Mouse (Mus musculus) liver, embryonic 12.5 days (tissue): ENCODE measurements around the gene Pfn4. TPM values are rescaled to one million over a fixed set of nuclear protein-coding genes. Genes with fewer than 3 reads are reported as not detected.
"Not testable (repeated sequence)": the region's sequence is repeated elsewhere in the genome, so short reads cannot be mapped to it uniquely, and the experiment has no call there.

Experiments used
- ATAC-seq: fragments of 200-750 bp; cut with Nextera tagmentation; 2 replicates; pipeline ENCODE4 v1.8.0; 2017; ENCODE audit warnings: moderate number of reproducible peaks, mild to moderate bottlenecking, moderate library complexity
- H3K27ac ChIP-seq: fragments of 300-500 bp; sonication (generic); 2 replicates; pipeline ENCODE4 v1.5.1; 2016; ENCODE audit warnings: mild to moderate bottlenecking
- H3K27me3 ChIP-seq: fragments of 300-500 bp; sonication (generic); replicated peaks from 2 replicates; pipeline ENCODE4 v1.6.1; 2016; ENCODE audit warnings: mild to moderate bottlenecking, moderate library complexity
- H3K36me3 ChIP-seq: fragments of 300-500 bp; sonication (generic); 2 replicates; pipeline ENCODE4 v1.6.1; 2016; ENCODE audit warnings: mild to moderate bottlenecking, moderate library complexity
- H3K4me1 ChIP-seq: fragments of 300-500 bp; sonication (generic); 2 replicates; pipeline ENCODE4 v1.6.1; 2016
- H3K4me2 ChIP-seq: fragments of 300-500 bp; sonication (generic); 2 replicates; pipeline ENCODE4 v1.6.1; 2016; ENCODE audit warnings: mild to moderate bottlenecking, moderate library complexity
- H3K4me3 ChIP-seq: fragments of 300-500 bp; sonication (generic); 2 replicates; pipeline ENCODE4 v1.5.1; 2016; ENCODE audit warnings: mild to moderate bottlenecking, moderate library complexity
- H3K9ac ChIP-seq: fragments of 300-500 bp; sonication (generic); 2 replicates; pipeline ENCODE4 v1.6.1; 2016; ENCODE audit warnings: mild to moderate bottlenecking, moderate library complexity
- H3K9me3 ChIP-seq: fragments of 300-500 bp; sonication (generic); replicated peaks from 2 replicates; pipeline ENCODE4 v1.6.1; 2016; ENCODE audit warnings: mild to moderate bottlenecking, moderate library complexity
- WGBS: fragments of 180-500 bp; shearing (Covaris S2); methylation state at CpG from one replicate; pipeline ENCODE4 v1.1.7; 2016; ENCODE audit not compliant: insufficient replicate concordance; 5-methylcytosine and 5-hydroxymethylcytosine counted together
- polyA plus RNA-seq: library from polyadenylated mRNA; unstranded; fragments of >200 nt; fragmentation: Nextera tagmentation; extraction: Ambion mirVana; gene quantifications from 2 replicates; pipeline ENCODE4 v1.2.1, GENCODE M21; 2016

Gene Pfn4
- polyA plus RNA-seq, 1 experiment from 2014 or later = 1.7 TPM

- H3K27me3 ChIP-seq, H3K4me1 ChIP-seq, H3K9me3 ChIP-seq, H3K36me3 ChIP-seq, H3K4me2 ChIP-seq, H3K27ac ChIP-seq, H3K4me3 ChIP-seq, H3K9ac ChIP-seq, ATAC-seq: not testable (repeated sequence)
- WGBS = 70% methylated on average over 6 of the region's 6 CpGs
Measured at GRCm38 (mm10) chr12:4797471-4797870, 28.6 kb downstream of the Pfn4 start.

- no peak for ATAC-seq
Measured at GRCm38 (mm10) chr12:4811036-4811435, 42.2 kb downstream of the Pfn4 start.

GRCm38 (mm10) chr12:4811705-4812104 lies 42.9 kb downstream of the Pfn4 start:
- no peak overlapping the region for H3K4me2 ChIP-seq
- no peaks in the 10 kb centered on the region for H3K36me3 ChIP-seq
- peaks cover 9% of the 10 kb centered on the region for H3K4me1 ChIP-seq
- 50% methylated on average over 3 of the region's 3 CpGs for WGBS
- no peaks in the 10 kb centered on the region for H3K27me3 ChIP-seq
- no peak overlapping the region for H3K27ac ChIP-seq
- H3K9ac ChIP-seq = no peak overlapping the region
- H3K4me3 ChIP-seq = no peak overlapping the region
- no peak for ATAC-seq
- H3K9me3 ChIP-seq = no peaks in the 10 kb centered on the region

More at GRCm38 (mm10) chr12:4811036-4811435, 42.2 kb downstream of the Pfn4 start:
- Histone ChIP-seq H3K36me3 (no peaks in the 10 kb centered on the region), H3K4me1 (peaks cover 3% of the 10 kb centered on the region; the same call in 1 of the 2 replicates), H3K27ac (no peak overlapping the region), H3K4me2 (no peak overlapping the region), H3K27me3 (no peaks in the 10 kb centered on the region), H3K9me3 (no peaks in the 10 kb centered on the region), H3K9ac (no peak overlapping the region), H3K4me3 (no peak overlapping the region)
- 63% methylated on average over 4 of the region's 4 CpGs for WGBS

- H3K9me3 ChIP-seq = no peaks in the 10 kb centered on the region
- peaks cover 20% of the 10 kb centered on the region for H3K4me1 ChIP-seq
- H3K27me3 ChIP-seq = no peaks in the 10 kb centered on the region
- no peak overlapping the region for H3K27ac ChIP-seq
- WGBS = 79% methylated on average over 4 of the region's 4 CpGs
- H3K4me3 ChIP-seq = no peak overlapping the region
- no peaks in the 10 kb centered on the region for H3K36me3 ChIP-seq
- no peak overlapping the region for H3K4me2 ChIP-seq
- no peak for ATAC-seq
- no peak overlapping the region for H3K9ac ChIP-seq
Measured at GRCm38 (mm10) chr12:4813636-4814035, 44.8 kb downstream of the Pfn4 start.

- Histone ChIP-seq H3K27me3 (no peaks in the 10 kb centered on the region), H3K27ac (peak overlapping the region; percentile 89), H3K36me3 (peaks cover 24% of the 10 kb centered on the region), H3K4me3 (peak overlapping the region; percentile 84), H3K9me3 (no peaks in the 10 kb centered on the region), H3K9ac (peak overlapping the region; percentile 79), H3K4me2 (peak overlapping the region; percentile 90), H3K4me1 (peaks cover 33% of the 10 kb centered on the region)
- peak; percentile 57 for ATAC-seq
- 8% methylated on average over 24 of the region's 24 CpGs for WGBS
Measured at GRCm38 (mm10) chr12:4816680-4817360, 48.0 kb downstream of the Pfn4 start.

GRCm38 (mm10) chr12:4817361-4818101 lies 48.7 kb downstream of the Pfn4 start, which contains the start of gene Sf3b6:
Gene Sf3b6, plus strand, starts transcription at chr12:4817544.
- peaks cover 33% of the 10 kb centered on the region for H3K4me1 ChIP-seq
- peak within 1 kb of the TSS; percentile 89 for H3K27ac ChIP-seq
- whole genome bisulfite sequencing = under 1% methylated on average over 49 of the region's 49 CpGs
- ATAC-seq = peak; percentile 97
- peaks cover 31% of the 10 kb centered on the region for H3K36me3 ChIP-seq
- no peaks in the 10 kb centered on the region for H3K27me3 ChIP-seq
- H3K4me2 ChIP-seq = peak within 1 kb of the TSS; percentile 90
- H3K4me3 ChIP-seq = peak within 1 kb of the TSS; percentile 84
- H3K9ac ChIP-seq = peak within 1 kb of the TSS; percentile 79
- no peaks in the 10 kb centered on the region for H3K9me3 ChIP-seq

GRCm38 (mm10) chr12:4827256-4827655 lies 58.4 kb downstream of the Pfn4 start:
- Histone ChIP-seq H3K9ac (no peak overlapping the region), H3K9me3 (no peaks in the 10 kb centered on the region), H3K4me1 (no peaks in the 10 kb centered on the region), H3K27me3 (no peaks in the 10 kb centered on the region), H3K4me3 (no peak overlapping the region), H3K27ac (no peak overlapping the region), H3K36me3 (peaks cover 81% of the 10 kb centered on the region), H3K4me2 (no peak overlapping the region)
- no peak for ATAC-seq
- WGBS = 79% methylated on average over 3 of the region's 3 CpGs

Other genes starting within 250 kb of the Pfn4 start
- gene Itsn2, start 176.4 kb upstream of the Pfn4 start, polyA plus RNA-seq = 34.3 and 35.4 TPM in 2 replicates
- gene Gm3625, start 176.1 kb upstream of the Pfn4 start, polyA plus RNA-seq = not detected in 2 replicates
- 0.20 TPM in 1 of 2 replicates, not detected in the other for gene Fam228a, start 30.6 kb upstream of the Pfn4 start, polyA plus RNA-seq
- gene Fam228b, start 245 bp downstream of the Pfn4 start, polyA plus RNA-seq = 0.93 and 2.6 TPM in 2 replicates
- gene Sf3b6, start 48.5 kb downstream of the Pfn4 start, polyA plus RNA-seq = 193 and 203 TPM in 2 replicates
- 5.0 and 5.2 TPM in 2 replicates for gene Fkbp1b, start 72.6 kb downstream of the Pfn4 start, polyA plus RNA-seq
- 19.9 and 21.0 TPM in 2 replicates for gene Wdcp, start 74.3 kb downstream of the Pfn4 start, polyA plus RNA-seq
- gene Mfsd2b, start 105.3 kb downstream of the Pfn4 start, polyA plus RNA-seq = 94.8 TPM in 2 replicates
- gene Ubxn2a, start 138.7 kb downstream of the Pfn4 start, polyA plus RNA-seq = 48.0 and 50.9 TPM in 2 replicates
- 12.8 and 15.2 TPM in 2 replicates for gene Atad2b, start 148.3 kb downstream of the Pfn4 start, polyA plus RNA-seq